Comparison of ENCODE assay signal across 8 mouse cellular contexts in the genomic region with DNA sequence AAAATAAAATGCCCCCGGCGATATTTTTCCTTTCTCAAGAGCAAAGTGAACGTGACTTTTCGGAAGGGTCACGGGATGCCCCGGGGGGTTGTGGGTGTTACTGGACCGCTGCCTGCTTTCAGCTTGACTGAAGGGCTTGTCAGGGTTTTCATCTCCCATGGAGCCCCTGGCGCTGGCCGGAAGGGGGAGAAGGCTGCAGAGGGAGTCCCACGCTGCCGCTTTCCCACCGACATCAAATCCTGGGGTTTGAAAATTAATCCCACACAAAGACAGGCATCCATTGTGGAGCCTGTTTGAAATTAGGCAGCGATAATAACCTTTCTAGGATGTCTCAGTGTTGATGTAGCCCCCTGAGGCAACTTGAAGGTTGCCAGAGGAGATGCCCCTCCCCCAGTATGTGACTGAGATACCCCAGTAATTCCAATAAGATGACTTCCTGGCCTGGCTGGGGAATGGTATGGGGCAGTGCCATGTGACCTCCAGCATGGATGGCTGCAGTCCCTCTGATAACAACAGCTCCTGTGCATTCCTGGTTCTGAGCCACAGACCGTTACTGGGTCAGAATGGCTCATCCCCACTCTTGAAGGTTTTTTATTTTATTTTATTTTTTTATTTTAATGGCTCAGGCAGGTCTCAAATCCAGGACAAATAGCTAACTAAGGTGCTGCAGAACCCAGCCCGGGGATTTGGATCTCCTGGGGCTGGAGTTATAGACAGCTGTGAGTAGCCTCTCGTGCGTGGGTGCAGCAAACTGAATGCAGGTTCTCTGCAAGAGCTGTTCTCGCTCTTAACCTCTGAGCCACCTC.
DNase-seq lines count a peak whose midpoint lies in the region; ATAC-seq and TF ChIP-seq lines count a peak whose summit lies in the region.

No protein-coding gene starts in this region.

- H3K9me3 ChIP-seq in ES-E14 (ENCODE audit: control insufficient read depth, insufficient read depth, low read depth, low read length): no peaks in the 10 kb centered on the region
- H3K9me3 ChIP-seq in forebrain, postnatal 0 days (ENCODE audit: low read length): no peaks in the 10 kb centered on the region
- no peaks in the 10 kb centered on the region for H3K9me3 ChIP-seq in hindbrain, embryonic 12.5 days (replicated peaks)
- no peaks in the 10 kb centered on the region for H3K9me3 ChIP-seq in midbrain, embryonic 14.5 days (ENCODE audit: control insufficient read depth, low read length)

- H3K4me3 ChIP-seq in ES-E14 (ENCODE audit: insufficient read depth in 1 of 2, low read depth in 1 of 2, low read length in 2 of 2, poor library complexity in 1 of 2, severe bottlenecking in 1 of 2): no peak overlapping the region
- H3K4me3 ChIP-seq in forebrain, postnatal 0 days (ENCODE audit: low read depth, low read length): peak overlapping the region; percentile 33
- H3K4me3 ChIP-seq in hindbrain, embryonic 12.5 days: peak overlapping the region; percentile 21
- peak overlapping the region; percentile 22 for H3K4me3 ChIP-seq in midbrain, embryonic 14.5 days (replicated peaks; ENCODE audit: low read depth, low read length)
- H3K4me3 ChIP-seq in thymus, adult 2 months (ENCODE audit: control insufficient read depth, insufficient read depth, low read length): no peak overlapping the region

- no peaks in the 10 kb centered on the region for H3K36me3 ChIP-seq in ES-E14 (ENCODE audit: control insufficient read depth, insufficient read depth, low read length, poor library complexity, severe bottlenecking)
- H3K36me3 ChIP-seq in forebrain, postnatal 0 days (ENCODE audit: insufficient read depth): no peaks in the 10 kb centered on the region
- H3K36me3 ChIP-seq in hindbrain, embryonic 12.5 days: no peaks in the 10 kb centered on the region
- H3K36me3 ChIP-seq in midbrain, embryonic 14.5 days (ENCODE audit: control insufficient read depth, insufficient read depth, low read length): no peaks in the 10 kb centered on the region
- H3K36me3 ChIP-seq in thymus, adult 2 months (ENCODE audit: control insufficient read depth, insufficient read depth, low read length): no peaks in the 10 kb centered on the region

- peak; percentile 58 for ATAC-seq in forebrain, postnatal 0 days
- peak; percentile 69 for ATAC-seq in hindbrain, embryonic 12.5 days (ENCODE audit: low FRiP score)
- ATAC-seq in midbrain, embryonic 14.5 days (ENCODE audit: low FRiP score, low TSS enrichment): peak; percentile 77
- ATAC-seq in CD4-positive, CD25-positive, alpha-beta regulatory T cell, adult 4 months: no peak

- peak overlapping the region; percentile 54 for H3K4me2 ChIP-seq in forebrain, postnatal 0 days (ENCODE audit: low read depth)
- H3K4me2 ChIP-seq in hindbrain, embryonic 12.5 days (replicated peaks): peak overlapping the region; percentile 48
- H3K4me2 ChIP-seq in midbrain, embryonic 14.5 days (ENCODE audit: low read length): peak overlapping the region; percentile 55

- H3K27me3 ChIP-seq in forebrain, postnatal 0 days (ENCODE audit: insufficient read depth, low read length): no peaks in the 10 kb centered on the region
- H3K27me3 ChIP-seq in hindbrain, embryonic 12.5 days: no peaks in the 10 kb centered on the region
- H3K27me3 ChIP-seq in midbrain, embryonic 14.5 days (ENCODE audit: control insufficient read depth, insufficient read depth, low read length): no peaks in the 10 kb centered on the region
- no peaks in the 10 kb centered on the region for H3K27me3 ChIP-seq in thymus, adult 2 months (ENCODE audit: control insufficient read depth, insufficient read depth, low read length)

- in situ Hi-C loops in ES-E14 (cut with MboI; ENCODE audit: low sequenced_read_pairs in 2 of 2, unreplicated experiment in 2 of 2): no loop called here

- H3K27ac ChIP-seq in ES-E14 (ENCODE audit: insufficient read depth, low read depth, low read length, poor library complexity, severe bottlenecking): no peak overlapping the region; the same call in 1 of the 2 replicates
- 0 out of 2 replicates have a peak overlapping the region, but pooled peaks have one; percentile 51 for H3K27ac ChIP-seq in forebrain, postnatal 0 days (ENCODE audit: low read depth, low read length)
- peak overlapping the region; percentile 64 for H3K27ac ChIP-seq in hindbrain, embryonic 12.5 days
- peak overlapping the region; percentile 77 for H3K27ac ChIP-seq in midbrain, embryonic 14.5 days (replicated peaks; ENCODE audit: low read depth, low read length)
- no peak overlapping the region for H3K27ac ChIP-seq in thymus, adult 2 months (ENCODE audit: control insufficient read depth, insufficient read depth, low read length)

- TF ChIP-seq CTCF in forebrain, postnatal 0 days (IDR thresholded peaks at IDR 0.05; ENCODE audit: low read depth): peak; percentile 27; the same call in 1 of the 2 replicates
- no peak for TF ChIP-seq CTCF in thymus, adult 2 months (IDR thresholded peaks at IDR 0.05; ENCODE audit: borderline replicate concordance, control insufficient read depth, extremely low read depth, insufficient read depth, low read length, poor library complexity)

- TF ChIP-seq POLR2A in thymus, adult 2 months (IDR thresholded peaks at IDR 0.05; ENCODE audit: control insufficient read depth, extremely low read depth, insufficient read depth, low read length, poor library complexity): no peak

- peak overlapping the region; percentile 32; the same call in 1 of the 2 replicates for H3K9ac ChIP-seq in ES-E14 (ENCODE audit: insufficient read depth, low read depth, low read length, poor library complexity, severe bottlenecking)
- H3K9ac ChIP-seq in forebrain, postnatal 0 days: peak overlapping the region; percentile 56
- peak overlapping the region; percentile 44; the same call in 1 of the 2 replicates for H3K9ac ChIP-seq in hindbrain, embryonic 12.5 days
- H3K9ac ChIP-seq in midbrain, embryonic 14.5 days (replicated peaks; ENCODE audit: low read length): peak overlapping the region; percentile 40; the same call in 1 of the 2 replicates

- 18% methylated on average over 18 of the region's 18 CpGs for WGBS in forebrain, postnatal 0 days
- 18% methylated on average over 18 of the region's 18 CpGs for WGBS in hindbrain, embryonic 12.5 days
- WGBS in midbrain, embryonic 14.5 days: 20% methylated on average over 18 of the region's 18 CpGs
- WGBS in thymus, adult 2 months: 41% methylated on average over 18 of the region's 18 CpGs

- peaks cover 0 to 27% of the 10 kb centered on the region in 2 experiments; a peak in 2 of 4 replicates for H3K4me1 ChIP-seq in ES-E14 (ENCODE audit: control insufficient read depth in 2 of 2, insufficient read depth in 2 of 2, low read length in 2 of 2, poor library complexity in 1 of 2)
- H3K4me1 ChIP-seq in forebrain, postnatal 0 days (ENCODE audit: insufficient read depth): no peaks in the 10 kb centered on the region
- H3K4me1 ChIP-seq in hindbrain, embryonic 12.5 days: peaks cover 21% of the 10 kb centered on the region
- peaks cover 17% of the 10 kb centered on the region; the same call in 1 of the 2 replicates for H3K4me1 ChIP-seq in midbrain, embryonic 14.5 days (ENCODE audit: control insufficient read depth, insufficient read depth, low read length)
- no peaks in the 10 kb centered on the region for H3K4me1 ChIP-seq in thymus, adult 2 months (replicated peaks; ENCODE audit: control insufficient read depth, insufficient read depth, low read length)

- no peak for DNase-seq in ES-E14 (ENCODE audit: low read depth, low spot score)
- DNase-seq in adrenal gland, postnatal 25 days: peak; percentile 24
- DNase-seq in forebrain, postnatal 0 days: peak; percentile 73
- peak; percentile 60 to 71 for DNase-seq in layer of hippocampus, postnatal 10 days (ENCODE audit: low spot score in 2 of 2)
- peak; percentile 84 for DNase-seq in midbrain, embryonic 14.5 days
- no peak for DNase-seq in thymus, adult 2 months

TF ChIP-seq in ES-E14, 5 proteins besides CTCF, POLR2A, EP300 and RAD21:
- TF ChIP-seq CHD2 (IDR thresholded peaks at IDR 0.05; ENCODE audit: low read depth, low read length): no peak
- TF ChIP-seq HCFC1 (IDR thresholded peaks at IDR 0.05; ENCODE audit: borderline replicate concordance, insufficient read depth, low read length): no peak
- no peak for TF ChIP-seq ZC3H11A (IDR thresholded peaks at IDR 0.05; ENCODE audit: borderline replicate concordance, low read depth, low read length)
- TF ChIP-seq ZNF384 (IDR thresholded peaks at IDR 0.05; ENCODE audit: low read depth, low read length): no peak
- no peak for TF ChIP-seq MAFK (IDR thresholded peaks at IDR 0.05; ENCODE audit: insufficient read depth, low read depth, low read length)

Comparison
In these comparisons a context has a peak if more than half of its experiments do, and no peak if none do; other contexts are left out.
1. DNase-seq: peak in adrenal gland, postnatal 25 days (single experiment), forebrain, postnatal 0 days (single experiment), layer of hippocampus, postnatal 10 days (2 of 2) and midbrain, embryonic 14.5 days (single experiment); none in ES-E14 (single experiment) and thymus, adult 2 months (single experiment).
2. H3K27ac ChIP-seq: peak in forebrain, postnatal 0 days (single experiment), hindbrain, embryonic 12.5 days (single experiment) and midbrain, embryonic 14.5 days (single experiment); none in ES-E14 (single experiment) and thymus, adult 2 months (single experiment).
3. H3K4me3 ChIP-seq: peak in forebrain, postnatal 0 days (single experiment), hindbrain, embryonic 12.5 days (single experiment) and midbrain, embryonic 14.5 days (single experiment); none in ES-E14 (0 of 2) and thymus, adult 2 months (single experiment).
4. Peak in every context shown above with its lines, with median percentiles within 50 percentile points of each other: H3K9ac ChIP-seq and H3K4me2 ChIP-seq.